10 mouse cellular contexts compared by ENCODE assay signal in genomic region chr11:55571144-55571543, GRCm38 (mm10). TPM values are rescaled to one million over a fixed set of nuclear protein-coding genes. Genes with fewer than 3 reads are reported as not detected.
DNase-seq lines count a peak whose midpoint lies in the region; ATAC-seq lines count a peak whose summit lies in the region.
"Had no signal": no experiment of that assay in that cellular context is flagged by ENCODE, and none has a peak within 500 bp of the region (broad histone marks: within the 10 kb centered on the region; RNA-seq: fewer than 3 reads in every experiment).

No protein-coding gene starts in this region.

- WGBS in neural tube, embryonic 14.5 days = 28% methylated on average over 2 of the region's 2 CpGs

- DNase-seq in heart, postnatal 4 days = peak; percentile 39
- no peak for DNase-seq in heart, postnatal 25 days (ENCODE audit: low spot score)
- peak; percentile 1 for DNase-seq in thymus, postnatal 25 days
- no peak for DNase-seq in thymus, postnatal 10 days (ENCODE audit: low spot score in 2 of 2)
- peak; percentile 18 for DNase-seq in cerebellum, adult 9-10 months
- peak; percentile 29 to 70 for DNase-seq in kidney, adult 8-10 months
- DNase-seq in gastrocnemius, adult 8-10 months (ENCODE audit: low spot score in 2 of 2) = no peak

- intact Hi-C loops in heart, postnatal 25 days (cut with DNase I) = no loop called here

- H3K4me2 ChIP-seq in neural tube, embryonic 14.5 days (ENCODE audit: low read depth, low read length) = no peak overlapping the region
- H3K4me2 ChIP-seq: neural tube, embryonic 12.5 days had no signal

- H3K27me3 ChIP-seq in neural tube, embryonic 14.5 days (ENCODE audit: control insufficient read depth, insufficient read depth, low read length) = no peaks in the 10 kb centered on the region
- H3K27me3 ChIP-seq: neural tube, embryonic 12.5 days had no signal

- ATAC-seq in neural tube, embryonic 14.5 days (ENCODE audit: low read depth) = no peak

- 0 out of 2 replicates have a peak, but pooled peaks cover 7% of the 10 kb centered on the region for H3K36me3 ChIP-seq in neural tube, embryonic 14.5 days (ENCODE audit: control insufficient read depth, insufficient read depth, low read length)

- H3K4me3 ChIP-seq in neural tube, embryonic 14.5 days (ENCODE audit: low read depth, low read length) = no peak overlapping the region
- H3K4me3 ChIP-seq: neural tube, embryonic 12.5 days had no signal

- H3K4me1 ChIP-seq in neural tube, embryonic 14.5 days (ENCODE audit: control insufficient read depth, insufficient read depth, low read length) = peaks cover 12% of the 10 kb centered on the region; the same call in 1 of the 2 replicates

- H3K27ac ChIP-seq in neural tube, embryonic 14.5 days (ENCODE audit: low read depth, low read length) = peak overlapping the region; percentile 29; the same call in 1 of the 2 replicates

- H3K9me3 ChIP-seq in neural tube, embryonic 14.5 days (ENCODE audit: control insufficient read depth, low read length) = no peaks in the 10 kb centered on the region
- H3K9me3 ChIP-seq: neural tube, embryonic 12.5 days had no signal

- H3K9ac ChIP-seq in neural tube, embryonic 14.5 days (replicated peaks; ENCODE audit: low read depth, low read length) = no peak overlapping the region
- H3K9ac ChIP-seq: neural tube, embryonic 12.5 days had no signal

RNA-seq across cellular contexts. Expression of gene Glra1, which starts 36.9 kb away (rescaled TPM):
- total RNA-seq in heart, postnatal 4 days (2021) = not detected
- total RNA-seq in heart, postnatal 25 days (2021) = not detected
- 3.1 and 3.5 TPM in 2 replicates for polyA plus RNA-seq in neural tube, embryonic 14.5 days (2014; fragmentation: Nextera tagmentation; extraction: Ambion mirVana)
- total RNA-seq in gastrocnemius, adult 8-10 months (2022) = not detected
- polyA plus RNA-seq: large intestine, adult 2 months had no signal

Comparison
In these comparisons a context has a peak if more than half of its experiments do, and no peak if none do; other contexts are left out.
1. DNase-seq: peak in heart, postnatal 4 days (single experiment), thymus, postnatal 25 days (single experiment), cerebellum, adult 9-10 months (single experiment) and kidney, adult 8-10 months (2 of 2); none in heart, postnatal 25 days (single experiment), thymus, postnatal 10 days (0 of 2) and gastrocnemius, adult 8-10 months (0 of 2).